Mouse (Mus musculus) liver, embryonic 14.5 days (tissue): Measurements from ENCODE around the gene Ube2h.

Source experiments
- CTCF ChIP-seq: IDR thresholded peaks from 2 replicates; pipeline ENCODE4 v1.5.1; 2016; ENCODE audit warnings: antibody characterized with exemption, low read depth, control low read depth
- EP300 ChIP-seq: IDR thresholded peaks from 2 replicates; pipeline ENCODE4 v1.6.1; 2016; ENCODE audit warnings: antibody characterized with exemption, low read depth

DNA sequence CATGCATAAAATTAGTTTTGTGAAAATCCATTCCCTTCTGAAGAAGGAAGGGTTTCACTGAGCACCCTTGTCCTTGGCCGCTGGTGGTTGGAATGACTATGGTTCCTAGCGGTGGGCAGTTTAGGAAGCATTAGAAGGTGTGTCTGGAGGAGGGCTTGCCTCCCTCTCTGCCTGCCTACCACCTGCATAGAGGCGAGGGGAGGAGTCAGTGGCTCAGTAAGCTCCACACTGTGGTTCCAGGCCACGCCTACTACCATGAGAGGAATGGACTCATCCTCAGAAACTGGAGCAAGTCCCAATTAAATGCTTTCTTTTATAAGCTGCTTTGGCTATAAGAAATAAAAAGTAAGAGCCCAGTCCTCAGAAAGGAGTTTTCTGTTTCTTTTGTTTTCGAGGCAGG, 76.0 kb downstream of the Ube2h start:
- TF ChIP-seq CTCF (no peak), EP300 (no peak)
